Mouse (Mus musculus) CH12.LX (cell line): Measurements from ENCODE around the gene Mpzl2. TPM values are rescaled to one million over a fixed set of nuclear protein-coding genes. Genes with fewer than 3 reads are reported as not detected.

Experiments
- DNase-seq: peaks from one replicate; pipeline ENCODE4 v3.0.0-alpha.2; 2013; ENCODE audit errors: extremely low read depth
- H3K27ac ChIP-seq: 2 replicates; pipeline ENCODE4 v1.5.1; 2012; ENCODE audit warnings: low read depth, mild to moderate bottlenecking, control low read depth, moderate library complexity; ENCODE audit not compliant: insufficient read depth
- H3K27me3 ChIP-seq: replicated peaks from 2 replicates; pipeline ENCODE3; 2012; ENCODE audit warnings: inconsistent platforms
- H3K36me3 ChIP-seq, 2 experiments: replicated peaks in 1 of 2; 2 replicates each; pipeline versions ENCODE3 to v1.6.1; 2012; ENCODE audit warnings: inconsistent platforms in 1 of 2, low read length in 1 of 2, mild to moderate bottlenecking in 1 of 2, mixed read lengths in 1 of 2, moderate library complexity in 1 of 2; ENCODE audit not compliant: control insufficient read depth in 1 of 2, insufficient read depth in 1 of 2
- H3K4me1 ChIP-seq, 2 experiments: 2 replicates each; pipeline ENCODE4 v1.6.1; 2012; ENCODE audit warnings: inconsistent platforms in 1 of 2, moderate library complexity in 1 of 2; ENCODE audit not compliant: insufficient read depth in 2 of 2, control insufficient read depth in 1 of 2
- H3K4me2 ChIP-seq: 2 replicates; pipeline ENCODE4 v1.6.1; 2012; ENCODE audit warnings: low read depth, mild to moderate bottlenecking, control low read depth; ENCODE audit not compliant: poor library complexity, insufficient read depth, severe bottlenecking
- H3K4me3 ChIP-seq, 3 experiments: fragments of 150-350 bp in 1 of 3; sonication (generic) in 1 of 3; replicated peaks in 1 of 3; 2 replicates each; pipeline versions ENCODE3 to v1.5.1; 2011 to 2012; ENCODE audit warnings: low read depth in 2 of 3, low read length in 2 of 3, mild to moderate bottlenecking in 2 of 3, moderate library complexity in 2 of 3, control low read depth in 1 of 3, improper control_type of control experiment in 1 of 3, inconsistent platforms in 1 of 3, mixed read lengths in 1 of 3; ENCODE audit not compliant: poor library complexity in 1 of 3
- H3K79me2 ChIP-seq: replicated peaks from 2 replicates; pipeline ENCODE4 v1.6.1; 2012; ENCODE audit warnings: mild to moderate bottlenecking, moderate library complexity; ENCODE audit not compliant: control insufficient read depth, poor library complexity, insufficient read depth, severe bottlenecking; ENCODE audit errors: extremely low read depth
- H3K9ac ChIP-seq: 2 replicates; pipeline ENCODE4 v1.6.1; 2012; ENCODE audit warnings: low read depth, mild to moderate bottlenecking, control low read depth, moderate library complexity; ENCODE audit not compliant: insufficient read depth
- H3K9me3 ChIP-seq: replicated peaks from 2 replicates; pipeline ENCODE3; 2012; ENCODE audit warnings: low read length, inconsistent platforms, mixed read lengths
- BHLHE40 ChIP-seq: IDR thresholded peaks from 2 replicates; pipeline ENCODE4 v1.6.1; 2011; ENCODE audit warnings: mild to moderate bottlenecking, low read depth, low read length, improper control_type of control experiment
- E2F4 ChIP-seq: IDR thresholded peaks from 2 replicates; pipeline ENCODE4 v1.6.1; 2011; ENCODE audit warnings: low read depth, low read length, improper control_type of control experiment; ENCODE audit not compliant: insufficient replicate concordance
- ELF1 ChIP-seq: IDR thresholded peaks from 2 replicates; pipeline ENCODE4 v1.6.1; 2014; ENCODE audit warnings: low read depth, mild to moderate bottlenecking, inconsistent platforms, low read length, improper control_type of control experiment
- EP300 ChIP-seq: IDR thresholded peaks from 2 replicates; pipeline ENCODE4 v1.6.1; 2011; ENCODE audit warnings: low read length, improper control_type of control experiment
- ETS1 ChIP-seq: conservative IDR thresholded peaks from 2 replicates; pipeline ENCODE4 v1.6.1; 2012; ENCODE audit warnings: low read depth, mild to moderate bottlenecking, inconsistent platforms, low read length, improper control_type of control experiment, moderate library complexity
- HCFC1 ChIP-seq: IDR thresholded peaks from 2 replicates; pipeline ENCODE4 v1.6.1; 2012; ENCODE audit warnings: low read depth, mild to moderate bottlenecking, inconsistent platforms, low read length, improper control_type of control experiment
- JUND ChIP-seq: conservative IDR thresholded peaks from 2 replicates; pipeline ENCODE4 v1.6.1; 2011; ENCODE audit warnings: low read depth, low read length, improper control_type of control experiment
- KAT2A ChIP-seq: IDR thresholded peaks from 2 replicates; pipeline ENCODE4 v1.6.1; 2012; ENCODE audit warnings: low read length, improper control_type of control experiment, inconsistent platforms; ENCODE audit not compliant: insufficient replicate concordance
- MAX ChIP-seq: IDR thresholded peaks from 2 replicates; pipeline ENCODE4 v1.6.1; 2011; ENCODE audit warnings: low read length, improper control_type of control experiment
- MEF2A ChIP-seq: IDR thresholded peaks from 2 replicates; pipeline ENCODE4 v1.6.1; 2014; ENCODE audit warnings: low read depth, mild to moderate bottlenecking, inconsistent platforms, low read length, improper control_type of control experiment, borderline replicate concordance
- MXI1 ChIP-seq: IDR thresholded peaks from 2 replicates; pipeline ENCODE4 v1.6.1; 2011; ENCODE audit warnings: mild to moderate bottlenecking, low read depth, low read length, improper control_type of control experiment
- NRF1 ChIP-seq: IDR thresholded peaks from 2 replicates; pipeline ENCODE4 v1.6.1; 2014; ENCODE audit warnings: low read depth, mild to moderate bottlenecking, inconsistent platforms, low read length, improper control_type of control experiment, moderate library complexity
- PAX5 ChIP-seq: IDR thresholded peaks from 2 replicates; pipeline ENCODE4 v1.6.1; 2012; ENCODE audit warnings: low read length, inconsistent platforms, mixed read lengths
- POLR2A ChIP-seq: IDR thresholded peaks from 2 replicates; pipeline ENCODE4 v1.6.1; 2011; ENCODE audit warnings: low read depth, mild to moderate bottlenecking, improper control_type of control experiment, low read length
- POLR2AphosphoS2 ChIP-seq: IDR thresholded peaks from 2 replicates; pipeline ENCODE4 v1.6.1; 2011; ENCODE audit warnings: low read depth, low read length, improper control_type of control experiment
- RAD21 ChIP-seq: IDR thresholded peaks from 2 replicates; pipeline ENCODE4 v1.6.1; 2011; ENCODE audit warnings: low read depth, mild to moderate bottlenecking, low read length, improper control_type of control experiment, moderate library complexity
- SIN3A ChIP-seq: IDR thresholded peaks from 2 replicates; pipeline ENCODE4 v1.6.1; 2012; ENCODE audit warnings: low read length, improper control_type of control experiment, inconsistent platforms
- SMC3 ChIP-seq: IDR thresholded peaks from 2 replicates; pipeline ENCODE4 v1.6.1; 2011; ENCODE audit warnings: low read depth, low read length, improper control_type of control experiment
- UBTF ChIP-seq: IDR thresholded peaks from 2 replicates; pipeline ENCODE4 v1.6.1; 2012; ENCODE audit warnings: low read depth, mild to moderate bottlenecking, inconsistent platforms, low read length, improper control_type of control experiment, moderate library complexity
- ZC3H11A ChIP-seq: IDR thresholded peaks from 2 replicates; pipeline ENCODE4 v1.6.1; 2012; ENCODE audit warnings: low read depth, mild to moderate bottlenecking, inconsistent platforms, low read length, improper control_type of control experiment
- dilution Hi-C: fragments of 300-500 bp; cut with MboI; formaldehyde crosslinking; loops from 2 replicates; pipeline ENCODE4 v1.14.3; 2020; ENCODE audit warnings: low sequenced_read_pairs; ENCODE audit not compliant: extremely low pct_unique_long_range_greater_than_20kb, extremely low pct_ligation_motif_present
- in situ Hi-C: fragments of 300-500 bp; cut with MboI; formaldehyde crosslinking; loops from 3 replicates; pipeline ENCODE4 v1.14.3; 2019; ENCODE audit warnings: low sequenced_read_pairs, low pct_ligation_motif_present, low pct_unique_long_range_greater_than_20kb, mixed read lengths
- polyA plus RNA-seq: library from polyadenylated mRNA; unstranded; fragments of >175 nt; gene quantifications from 2 replicates; pipeline ENCODE4 v1.2.1, GENCODE M21; 2012; ENCODE audit warnings: low read depth; ENCODE audit not compliant: insufficient read length
- total RNA-seq, 2 experiments: library from RNA; depleted of rRNA; stranded (reverse); fragments of 300-350 nt in 1 of 2; fragments of >200 nt in 1 of 2; gene quantifications; 2 replicates each; pipeline ENCODE4 v1.2.3; 2012 to 2014

Mpzl2 gene
- total RNA-seq (2012; rRNA removed) (0.30 and 0.38 TPM in 2 replicates), total RNA-seq (2014; rRNA removed) (0.18 and 0.36 TPM in 2 replicates), polyA plus RNA-seq (0.27 and 0.57 TPM in 2 replicates)

DNA sequence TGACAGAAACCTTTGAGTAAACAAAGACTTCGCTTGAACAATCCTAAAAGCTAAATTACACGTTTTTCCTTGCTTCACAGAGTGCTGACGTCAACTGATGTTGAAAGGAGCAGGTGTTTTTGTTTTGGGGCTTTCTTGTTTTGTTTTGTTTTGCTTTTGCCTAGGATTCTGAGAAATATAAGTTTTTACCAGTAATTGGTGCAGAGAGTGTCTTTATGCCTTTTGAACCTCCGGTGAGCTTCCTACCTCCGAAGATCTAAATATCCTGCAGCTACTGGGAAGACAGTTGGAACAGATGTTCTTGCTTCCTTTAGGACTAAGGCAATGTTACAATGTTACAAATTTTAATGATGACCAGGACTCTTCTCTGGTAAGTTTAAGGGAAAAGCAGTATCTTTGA, at the start of gene Mpzl2:
TSS of gene Mpzl2 (plus strand) at position 301 of the 400 bp plus-strand sequence.
- peaks cover 35 to 75% of the 10 kb centered on the region in 2 experiments for H3K4me1 ChIP-seq
- H3K4me3 ChIP-seq: peak within 1 kb of the TSS; percentile 39 to 49 (median 47)
- dilution Hi-C loops: no loop called here
- H3K4me2 ChIP-seq: peak within 1 kb of the TSS; percentile 94
- DNase-seq: no peak
- peak within 1 kb of the TSS; percentile 75 for H3K9ac ChIP-seq
- H3K79me2 ChIP-seq: no peaks in the 10 kb centered on the region
- in situ Hi-C loops: no loop called here
- peak within 1 kb of the TSS; percentile 61; the same call in 1 of the 2 replicates for H3K27ac ChIP-seq
- no peaks in the 10 kb centered on the region for H3K27me3 ChIP-seq
- H3K9me3 ChIP-seq: no peaks in the 10 kb centered on the region
- TF ChIP-seq JUND: no peak
- no peak for TF ChIP-seq MXI1
- no peak for TF ChIP-seq POLR2A
- no peak for TF ChIP-seq POLR2AphosphoS2
- no peak for TF ChIP-seq NRF1
- TF ChIP-seq ZC3H11A: no peak
- TF ChIP-seq SMC3: no peak
- TF ChIP-seq, all 38 proteins: peak for 0
- no peaks in the 10 kb centered on the region for H3K36me3 ChIP-seq

DNA sequence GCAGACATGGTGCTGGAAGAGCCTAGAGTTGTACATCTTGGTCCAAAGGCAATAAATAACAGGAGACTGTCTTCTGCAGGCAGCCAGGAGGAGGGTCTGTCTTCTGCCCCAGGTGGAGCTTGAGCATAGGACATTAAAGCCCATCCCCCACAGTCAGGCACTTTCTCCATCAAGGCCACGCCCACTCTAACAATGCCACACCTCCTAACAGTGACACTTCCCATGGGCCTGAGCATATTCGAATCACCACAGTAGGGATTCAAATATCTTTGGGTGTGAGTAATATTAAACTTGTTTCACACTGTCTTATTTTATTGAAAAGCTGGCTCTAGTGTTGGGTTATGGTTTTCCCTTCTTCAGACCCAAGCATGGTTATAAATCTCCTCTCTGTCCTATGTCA, 47.8 kb upstream of the Mpzl2 start:
- Histone ChIP-seq H3K9me3 (no peaks in the 10 kb centered on the region), H3K9ac (no peak overlapping the region), H3K36me3 (no peaks in the 10 kb centered on the region), H3K4me2 (no peak overlapping the region), H3K4me1 (peaks cover 5 to 14% of the 10 kb centered on the region in 2 experiments; a peak in 3 of 4 replicates), H3K79me2 (no peaks in the 10 kb centered on the region), H3K27me3 (no peaks in the 10 kb centered on the region), H3K27ac (no peak overlapping the region), H3K4me3 (no peak overlapping the region)
- DNase-seq: no peak
- dilution Hi-C loops: no loop called here
- in situ Hi-C loops: no loop called here
- TF ChIP-seq EP300: no peak
- TF ChIP-seq ETS1: no peak
- no peak for TF ChIP-seq MEF2A
- no peak for TF ChIP-seq RAD21
- TF ChIP-seq PAX5: no peak
- no peak for TF ChIP-seq ZC3H11A
- TF ChIP-seq MAX: no peak
- TF ChIP-seq UBTF: no peak
- no peak for TF ChIP-seq BHLHE40
- no peak for TF ChIP-seq SIN3A
- TF ChIP-seq HCFC1: no peak
- TF ChIP-seq KAT2A: no peak
- TF ChIP-seq E2F4: no peak
- no peak for TF ChIP-seq ELF1
